ENCODE assay signal across 14 mouse cellular contexts in the genomic region with DNA sequence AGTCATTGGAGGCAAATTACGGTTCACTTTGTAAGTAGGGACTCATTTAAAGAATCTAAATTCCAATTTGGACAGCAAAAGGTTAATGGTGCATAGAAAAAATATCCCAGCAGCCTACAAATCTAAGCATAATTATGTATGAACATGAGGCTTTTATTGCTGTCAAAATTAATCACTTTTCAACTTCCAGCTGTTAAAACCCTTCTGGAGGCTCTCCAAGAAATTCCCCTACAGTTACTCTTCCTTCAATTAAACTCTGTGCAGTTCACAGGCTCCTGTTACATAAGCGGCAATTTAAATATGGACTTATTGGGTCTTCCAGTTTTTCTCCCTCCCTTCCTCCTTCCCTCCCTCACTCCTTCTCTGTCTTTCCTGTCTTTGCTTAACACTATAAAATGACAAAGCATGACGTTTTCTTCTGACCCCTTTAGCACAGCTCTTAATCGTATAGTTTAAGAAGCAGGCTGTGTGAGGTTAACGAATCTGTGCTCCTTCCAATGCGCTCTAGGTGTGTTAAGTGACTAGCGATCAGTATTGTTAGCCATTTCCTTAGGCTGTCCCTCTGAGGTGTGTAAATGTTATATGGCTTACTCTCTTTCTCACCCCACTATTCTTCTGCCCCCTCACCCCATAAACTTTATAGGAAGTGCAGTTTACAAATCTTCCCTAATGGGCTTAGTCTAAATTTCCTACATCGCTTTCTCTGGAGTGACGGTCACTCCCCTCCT.
DNase-seq lines count a peak whose midpoint lies in the region; ATAC-seq lines count a peak whose summit lies in the region.
"Had no signal": no experiment of that assay in that cellular context is flagged by ENCODE, and none has a peak within 500 bp of the region (broad histone marks: within the 10 kb centered on the region; RNA-seq: fewer than 3 reads in every experiment).

No protein-coding gene starts in this region.

- no peaks in the 10 kb centered on the region for H3K36me3 ChIP-seq in forebrain, embryonic 14.5 days (ENCODE audit: control insufficient read depth, insufficient read depth, low read length)
- H3K36me3 ChIP-seq in forebrain, embryonic 11.5 days (ENCODE audit: control insufficient read depth, insufficient read depth, low read length) = no peaks in the 10 kb centered on the region
- no peaks in the 10 kb centered on the region for H3K36me3 ChIP-seq in lung, embryonic 15.5 days
- no peaks in the 10 kb centered on the region for H3K36me3 ChIP-seq in forebrain, embryonic 16.5 days (ENCODE audit: control insufficient read depth, insufficient read depth)
- no peaks in the 10 kb centered on the region for H3K36me3 ChIP-seq in midbrain, embryonic 15.5 days (replicated peaks)

- 49% methylated on average over 9 of the region's 9 CpGs for WGBS in forebrain, embryonic 14.5 days
- 69% methylated on average over 9 of the region's 9 CpGs for WGBS in forebrain, embryonic 11.5 days
- WGBS in lung, embryonic 15.5 days = 34% methylated on average over 9 of the region's 9 CpGs
- WGBS in forebrain, embryonic 16.5 days = 43% methylated on average over 9 of the region's 9 CpGs
- WGBS in midbrain, embryonic 15.5 days = 67% methylated on average over 9 of the region's 9 CpGs

- H3K4me3 ChIP-seq in forebrain, embryonic 14.5 days (ENCODE audit: low read depth, low read length) = no peak overlapping the region
- no peak overlapping the region for H3K4me3 ChIP-seq in forebrain, embryonic 11.5 days (ENCODE audit: low read depth, low read length)
- no peak overlapping the region for H3K4me3 ChIP-seq in lung, embryonic 15.5 days
- no peak overlapping the region for H3K4me3 ChIP-seq in forebrain, embryonic 16.5 days (replicated peaks; ENCODE audit: low read length)
- no peak overlapping the region for H3K4me3 ChIP-seq in midbrain, embryonic 15.5 days

- DNase-seq in forebrain, embryonic 14.5 days (ENCODE audit: low spot score) = peak; percentile 69
- DNase-seq in forebrain, embryonic 11.5 days (ENCODE audit: low spot score) = no peak
- DNase-seq in lung, postnatal 10 days = no peak
- no peak for DNase-seq in T-cell, adult 2 months (ENCODE audit: low spot score)
- no peak for DNase-seq in cerebellum, adult 9-10 months
- DNase-seq: adrenal gland, adult 8-10 months; embryo, embryonic 11 days; heart, adult 18-20 months; layer of hippocampus, adult 9-11 months; liver; right cerebral cortex, postnatal 25 days had no signal

- H3K4me1 ChIP-seq in forebrain, embryonic 14.5 days (ENCODE audit: control insufficient read depth, insufficient read depth, low read length) = peaks cover 13% of the 10 kb centered on the region
- H3K4me1 ChIP-seq in forebrain, embryonic 11.5 days (replicated peaks; ENCODE audit: control insufficient read depth, insufficient read depth, low read length) = peaks cover 5% of the 10 kb centered on the region; the same call in 1 of the 2 replicates
- peaks cover 38% of the 10 kb centered on the region for H3K4me1 ChIP-seq in lung, embryonic 15.5 days
- peaks cover 9% of the 10 kb centered on the region; the same call in 1 of the 2 replicates for H3K4me1 ChIP-seq in forebrain, embryonic 16.5 days (replicated peaks; ENCODE audit: control insufficient read depth, insufficient read depth, low read length)
- H3K4me1 ChIP-seq in midbrain, embryonic 15.5 days = peaks cover 29% of the 10 kb centered on the region

- H3K9me3 ChIP-seq in forebrain, embryonic 14.5 days (replicated peaks; ENCODE audit: control insufficient read depth, low read length) = no peaks in the 10 kb centered on the region
- no peaks in the 10 kb centered on the region for H3K9me3 ChIP-seq in forebrain, embryonic 11.5 days (ENCODE audit: control insufficient read depth, low read length)
- no peaks in the 10 kb centered on the region for H3K9me3 ChIP-seq in lung, embryonic 15.5 days
- no peaks in the 10 kb centered on the region for H3K9me3 ChIP-seq in forebrain, embryonic 16.5 days (ENCODE audit: control insufficient read depth, low read length)
- H3K9me3 ChIP-seq in midbrain, embryonic 15.5 days = no peaks in the 10 kb centered on the region

- no peak overlapping the region for H3K4me2 ChIP-seq in forebrain, embryonic 14.5 days (ENCODE audit: low read length)
- H3K4me2 ChIP-seq in forebrain, embryonic 11.5 days (ENCODE audit: low read depth, low read length, severe bottlenecking) = no peak overlapping the region
- peak overlapping the region; percentile 18; the same call in 1 of the 2 replicates for H3K4me2 ChIP-seq in lung, embryonic 15.5 days
- no peak overlapping the region for H3K4me2 ChIP-seq in forebrain, embryonic 16.5 days (ENCODE audit: low read length)
- H3K4me2 ChIP-seq in midbrain, embryonic 15.5 days = no peak overlapping the region

- H3K27ac ChIP-seq in forebrain, embryonic 14.5 days (ENCODE audit: low read depth, low read length) = no peak overlapping the region
- no peak overlapping the region for H3K27ac ChIP-seq in forebrain, embryonic 11.5 days (ENCODE audit: low read depth, low read length)
- H3K27ac ChIP-seq in lung, embryonic 15.5 days = no peak overlapping the region; the same call in 1 of the 2 replicates
- H3K27ac ChIP-seq in forebrain, embryonic 16.5 days (ENCODE audit: low read length) = no peak overlapping the region
- no peak overlapping the region for H3K27ac ChIP-seq in midbrain, embryonic 15.5 days

- no peak for ATAC-seq in forebrain, embryonic 14.5 days
- ATAC-seq in forebrain, embryonic 11.5 days (replicated peaks; ENCODE audit: low FRiP score) = no peak
- ATAC-seq in lung, embryonic 15.5 days (ENCODE audit: borderline replicate concordance, extremely low read depth, low FRiP score, low TSS enrichment) = peak; percentile 62; the same call in 1 of the 2 replicates
- peak; percentile 28; the same call in 1 of the 2 replicates for ATAC-seq in forebrain, embryonic 16.5 days
- 0 out of 2 replicates have a peak, but pooled peaks have one; percentile 35 for ATAC-seq in midbrain, embryonic 15.5 days (replicated peaks)

- H3K27me3 ChIP-seq in forebrain, embryonic 14.5 days (replicated peaks; ENCODE audit: control insufficient read depth, insufficient read depth, low read length) = no peaks in the 10 kb centered on the region
- no peaks in the 10 kb centered on the region for H3K27me3 ChIP-seq in forebrain, embryonic 11.5 days (ENCODE audit: control insufficient read depth, insufficient read depth, low read length)
- H3K27me3 ChIP-seq in lung, embryonic 15.5 days = no peaks in the 10 kb centered on the region
- H3K27me3 ChIP-seq in forebrain, embryonic 16.5 days (replicated peaks; ENCODE audit: control insufficient read depth, insufficient read depth, low read length) = no peaks in the 10 kb centered on the region
- no peaks in the 10 kb centered on the region for H3K27me3 ChIP-seq in midbrain, embryonic 15.5 days (replicated peaks)

- H3K9ac ChIP-seq in forebrain, embryonic 14.5 days (ENCODE audit: low read length) = no peak overlapping the region
- H3K9ac ChIP-seq in forebrain, embryonic 11.5 days (ENCODE audit: low read length) = no peak overlapping the region
- H3K9ac ChIP-seq in lung, embryonic 15.5 days = no peak overlapping the region
- no peak overlapping the region for H3K9ac ChIP-seq in forebrain, embryonic 16.5 days (replicated peaks; ENCODE audit: low read depth, low read length)
- H3K9ac ChIP-seq in midbrain, embryonic 15.5 days = no peak overlapping the region

Comparison
In these comparisons a context has a peak if more than half of its experiments do, and no peak if none do; other contexts are left out.
1. ATAC-seq: peak in lung, embryonic 15.5 days (single experiment), forebrain, embryonic 16.5 days (single experiment) and midbrain, embryonic 15.5 days (single experiment); none in forebrain, embryonic 14.5 days (single experiment) and forebrain, embryonic 11.5 days (single experiment).